Mouse (Mus musculus): Measurements from ENCODE around the gene Sgca.

Sgca gene

DNA sequence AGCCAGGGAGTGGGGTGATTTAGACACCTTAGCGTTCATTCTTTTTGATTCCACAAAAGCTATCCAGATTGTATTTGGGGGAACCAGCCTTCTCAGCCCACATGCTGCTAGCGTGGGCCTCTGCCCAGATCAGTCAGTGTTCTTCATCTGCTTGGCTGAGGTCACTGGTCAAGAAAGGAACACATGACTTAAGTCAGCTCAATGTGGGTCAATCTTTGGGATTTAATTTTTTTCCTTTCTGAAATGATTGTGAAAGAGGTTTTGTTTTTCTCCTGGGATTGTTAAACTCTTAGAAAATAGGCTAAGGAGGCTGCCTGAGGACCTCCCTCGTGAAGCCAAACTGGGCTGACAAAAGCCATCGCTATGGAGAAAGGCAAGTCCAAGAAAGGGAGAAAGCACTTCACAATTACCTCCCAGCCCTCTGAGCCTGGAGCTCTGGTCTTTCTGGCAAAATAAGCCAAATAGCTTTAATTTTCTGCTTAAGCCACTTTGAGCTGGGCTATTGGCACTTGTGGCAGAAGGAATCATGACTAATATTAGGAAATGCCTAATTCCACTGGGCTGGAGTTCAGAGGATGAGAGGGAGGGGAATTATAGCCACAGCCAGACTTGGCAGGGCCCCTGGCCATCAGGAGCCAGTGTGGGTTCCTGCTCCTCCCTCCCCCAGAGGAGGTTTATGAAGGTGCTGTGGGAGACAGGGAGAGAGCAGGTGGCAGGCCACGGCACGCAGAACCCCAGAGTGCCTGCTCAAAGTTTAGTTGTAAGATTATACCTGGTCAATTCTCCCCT lies 62.6 kb downstream of the Sgca start:
- no peak for DNase-seq (ENCODE audit: low read depth)
